Mouse (Mus musculus) intestine, postnatal 0 days (tissue): Measurements from ENCODE around the gene Tacr2. TPM values are rescaled to one million over a fixed set of nuclear protein-coding genes. Genes with fewer than 3 reads are reported as not detected.
A peak's percentile ranks its signal among the peaks of the same experiment; 100 is the strongest.

Source experiments
- ATAC-seq: fragments of 200-750 bp; cut with Nextera tagmentation; 2 replicates; pipeline ENCODE4 v1.8.0; 2017; ENCODE audit warnings: mild to moderate bottlenecking, moderate TSS enrichment, moderate library complexity
- H3K27ac ChIP-seq: fragments of 300-500 bp; sonication (generic); 2 replicates; pipeline ENCODE4 v1.5.1; 2014; ENCODE audit warnings: mild to moderate bottlenecking, low read depth, low read length, moderate library complexity
- H3K27me3 ChIP-seq: fragments of 300-500 bp; sonication (generic); replicated peaks from 2 replicates; pipeline ENCODE4 v1.6.1; 2014; ENCODE audit warnings: low read length, mixed read lengths; ENCODE audit not compliant: control insufficient read depth, insufficient read depth
- H3K36me3 ChIP-seq: fragments of 300-500 bp; sonication (generic); 2 replicates; pipeline ENCODE4 v1.6.1; 2014; ENCODE audit warnings: mild to moderate bottlenecking, moderate library complexity; ENCODE audit not compliant: control insufficient read depth, insufficient read depth
- H3K4me1 ChIP-seq: fragments of 300-500 bp; sonication (generic); replicated peaks from 2 replicates; pipeline ENCODE4 v1.6.1; 2014; ENCODE audit warnings: antibody characterized with exemption, low read length, mixed read lengths; ENCODE audit not compliant: control insufficient read depth, insufficient read depth
- H3K4me2 ChIP-seq: fragments of 300-500 bp; sonication (generic); replicated peaks from 2 replicates; pipeline ENCODE4 v1.6.1; 2014; ENCODE audit warnings: low read depth, mild to moderate bottlenecking, moderate library complexity
- H3K4me3 ChIP-seq: fragments of 300-500 bp; sonication (generic); 2 replicates; pipeline ENCODE4 v1.5.1; 2014; ENCODE audit warnings: low read depth, low read length
- H3K9ac ChIP-seq: fragments of 300-500 bp; sonication (generic); 2 replicates; pipeline ENCODE4 v1.6.1; 2014; ENCODE audit warnings: mild to moderate bottlenecking, low read depth, low read length
- H3K9me3 ChIP-seq: fragments of 300-500 bp; sonication (generic); 2 replicates; pipeline ENCODE4 v1.6.1; 2016; ENCODE audit warnings: mixed run types; ENCODE audit not compliant: control insufficient read depth
- CTCF ChIP-seq: sonication (generic); IDR thresholded peaks from 2 replicates; pipeline ENCODE4 v1.5.1; 2016; ENCODE audit warnings: low read depth, mild to moderate bottlenecking, control low read depth, antibody characterized with exemption, moderate library complexity
- WGBS: fragments of 180-500 bp; shearing (Covaris S2); extraction: QIAGEN DNeasy Blood & Tissue Kit; methylation state at CpG from one replicate; pipeline ENCODE4 v1.1.7; 2014; 5-methylcytosine and 5-hydroxymethylcytosine counted together
- polyA plus RNA-seq: library from polyadenylated mRNA; unstranded; fragments of >200 nt; fragmentation: Nextera tagmentation; extraction: Ambion mirVana; gene quantifications from 2 replicates; pipeline ENCODE4 v1.2.1, GENCODE M21; 2015

Tacr2 gene
- polyA plus RNA-seq, 1 experiment from 2014 or later, result 0.90 TPM

DNA sequence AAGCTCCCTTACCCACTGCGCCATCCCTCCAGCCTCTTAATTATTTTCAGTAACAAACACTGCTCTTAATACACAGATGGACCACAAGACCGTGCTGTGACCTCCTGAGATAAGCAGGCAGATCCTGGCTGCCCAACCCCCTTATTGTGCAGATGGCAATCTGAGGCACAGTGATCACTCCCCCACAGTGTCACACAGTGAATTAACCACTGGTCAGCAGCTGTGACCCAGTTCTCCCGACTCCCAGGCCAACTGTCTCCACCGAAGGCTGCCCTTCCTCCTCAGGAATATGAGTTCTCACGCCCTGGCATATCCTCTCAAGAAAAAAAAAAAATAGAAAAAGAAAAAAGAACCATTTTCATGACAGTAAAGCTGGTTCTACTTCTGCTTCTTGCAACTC, 35.6 kb upstream of the Tacr2 start:
- Histone ChIP-seq H3K27ac (peak overlapping the region; percentile 98), H3K9me3 (no peaks in the 10 kb centered on the region), H3K27me3 (no peaks in the 10 kb centered on the region), H3K36me3 (no peaks in the 10 kb centered on the region; the same call in 1 of the 2 replicates), H3K4me2 (no peak overlapping the region), H3K4me1 (peaks cover 20% of the 10 kb centered on the region), H3K4me3 (no peak overlapping the region), H3K9ac (no peak overlapping the region)
- no peak for ATAC-seq
- TF ChIP-seq CTCF, result no peak
- 30% methylated on average over 5 of the region's 5 CpGs for WGBS

DNA sequence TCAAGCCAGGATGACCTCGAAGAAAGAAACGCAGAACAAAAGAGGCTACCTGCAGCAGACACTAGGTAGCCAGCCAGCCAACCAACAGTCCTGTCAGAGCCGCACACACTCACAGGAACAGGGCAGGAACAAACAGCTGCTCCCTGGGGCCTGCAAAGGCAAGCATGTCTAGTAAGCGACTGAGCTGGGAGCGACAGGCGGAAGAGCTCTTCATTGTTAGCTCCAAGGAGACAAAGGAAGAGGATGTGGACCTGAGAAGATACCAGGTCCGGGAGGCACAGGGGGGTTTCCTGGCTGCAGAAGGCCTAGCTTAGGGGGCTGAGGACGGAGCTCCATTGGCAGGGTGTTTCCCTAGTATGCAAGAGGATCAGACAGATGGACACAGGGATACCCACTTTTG, 35.0 kb upstream of the Tacr2 start:
- ATAC-seq, result no peak

DNA sequence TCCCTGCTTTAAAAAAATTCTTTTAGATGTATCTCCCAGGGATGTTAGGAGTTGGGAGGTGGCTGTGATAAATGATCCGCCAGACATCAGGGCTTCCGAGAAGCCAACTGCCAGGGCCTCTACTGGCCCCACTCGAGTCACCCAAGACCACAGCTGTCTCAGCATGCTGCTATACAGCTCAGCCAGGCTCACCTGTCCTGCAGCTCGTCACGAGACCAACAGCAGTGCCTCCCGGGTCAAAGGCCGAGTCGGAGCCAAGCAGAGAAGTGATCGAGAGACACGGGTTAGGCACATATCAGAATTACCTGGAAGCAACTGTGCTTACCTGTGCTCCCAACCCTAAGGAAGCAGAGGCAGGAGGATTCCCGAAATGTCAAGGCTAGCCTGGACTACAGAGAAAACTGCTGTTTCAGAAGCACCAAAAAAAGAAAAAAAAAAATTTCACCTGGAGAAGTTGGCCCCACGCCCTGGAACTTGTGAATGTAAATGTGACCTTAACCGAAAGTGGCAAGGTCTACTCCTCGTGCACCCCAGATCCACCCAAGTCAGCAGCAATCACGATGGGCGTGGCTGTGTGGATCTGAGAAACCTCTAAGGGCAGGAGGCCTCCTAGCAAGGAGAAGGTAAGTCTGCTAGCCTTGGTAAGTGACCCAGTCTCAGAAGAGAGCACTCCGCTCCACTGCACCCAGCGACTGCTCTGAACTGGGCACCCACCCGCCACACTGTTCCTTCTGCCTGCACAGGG, 34.0 kb upstream of the Tacr2 start:
- H3K4me2 ChIP-seq, result peak overlapping the region; percentile 45

More for the DNA sequence above, 35.0 kb upstream of the Tacr2 start:
- Histone ChIP-seq H3K27me3 (no peaks in the 10 kb centered on the region), H3K4me3 (no peak overlapping the region), H3K4me2 (0 out of 2 replicates have a peak overlapping the region, but pooled peaks have one; percentile 17), H3K36me3 (no peaks in the 10 kb centered on the region; the same call in 1 of the 2 replicates), H3K4me1 (peaks cover 23% of the 10 kb centered on the region), H3K27ac (peak overlapping the region; percentile 98), H3K9me3 (no peaks in the 10 kb centered on the region), H3K9ac (0 out of 2 replicates have a peak overlapping the region, but pooled peaks have one; percentile 7)
- 55% methylated on average over 8 of the region's 8 CpGs for WGBS
- TF ChIP-seq CTCF, result no peak

DNA sequence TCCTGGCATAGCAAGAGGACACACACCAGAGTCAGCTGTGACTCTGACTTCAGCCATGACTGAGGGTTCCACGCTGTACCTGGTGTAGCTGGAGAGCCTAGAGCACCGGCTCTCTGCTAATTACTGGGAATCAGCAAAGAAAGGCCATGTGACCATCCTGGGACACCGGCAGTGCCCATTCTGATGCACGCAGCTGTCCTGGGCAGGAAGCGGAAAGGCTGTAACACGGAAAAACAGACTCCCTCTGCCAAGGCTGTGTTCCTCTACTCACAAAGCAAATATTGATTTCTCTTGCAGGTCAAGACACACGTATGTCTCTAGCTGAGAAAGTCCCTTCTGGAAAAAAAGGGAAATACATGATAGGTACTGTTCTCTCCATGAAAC, 33.5 kb upstream of the Tacr2 start:
- peak overlapping the region; percentile 98 for H3K27ac ChIP-seq
- H3K4me2 ChIP-seq, result peak overlapping the region; percentile 45
- TF ChIP-seq CTCF, result peak; percentile 7; the same call in 1 of the 2 replicates
- 25% methylated on average over 7 of the region's 7 CpGs for WGBS
- peak; percentile 23 for ATAC-seq
- H3K4me1 ChIP-seq, result peaks cover 23% of the 10 kb centered on the region
- no peaks in the 10 kb centered on the region; the same call in 1 of the 2 replicates for H3K36me3 ChIP-seq
- no peaks in the 10 kb centered on the region for H3K9me3 ChIP-seq
- no peak overlapping the region for H3K4me3 ChIP-seq
- H3K27me3 ChIP-seq, result no peaks in the 10 kb centered on the region
- 0 out of 2 replicates have a peak overlapping the region, but pooled peaks have one; percentile 22 for H3K9ac ChIP-seq

More for the DNA sequence above, 34.0 kb upstream of the Tacr2 start:
- Histone ChIP-seq H3K36me3 (no peaks in the 10 kb centered on the region; the same call in 1 of the 2 replicates), H3K9me3 (no peaks in the 10 kb centered on the region), H3K9ac (0 out of 2 replicates have a peak overlapping the region, but pooled peaks have one; percentile 26), H3K4me3 (no peak overlapping the region), H3K27me3 (no peaks in the 10 kb centered on the region), H3K27ac (peak overlapping the region; percentile 98), H3K4me1 (peaks cover 23% of the 10 kb centered on the region)
- ATAC-seq, result peak; percentile 65
- TF ChIP-seq CTCF, result no peak
- 39% methylated on average over 19 of the region's 19 CpGs for whole genome bisulfite sequencing

DNA sequence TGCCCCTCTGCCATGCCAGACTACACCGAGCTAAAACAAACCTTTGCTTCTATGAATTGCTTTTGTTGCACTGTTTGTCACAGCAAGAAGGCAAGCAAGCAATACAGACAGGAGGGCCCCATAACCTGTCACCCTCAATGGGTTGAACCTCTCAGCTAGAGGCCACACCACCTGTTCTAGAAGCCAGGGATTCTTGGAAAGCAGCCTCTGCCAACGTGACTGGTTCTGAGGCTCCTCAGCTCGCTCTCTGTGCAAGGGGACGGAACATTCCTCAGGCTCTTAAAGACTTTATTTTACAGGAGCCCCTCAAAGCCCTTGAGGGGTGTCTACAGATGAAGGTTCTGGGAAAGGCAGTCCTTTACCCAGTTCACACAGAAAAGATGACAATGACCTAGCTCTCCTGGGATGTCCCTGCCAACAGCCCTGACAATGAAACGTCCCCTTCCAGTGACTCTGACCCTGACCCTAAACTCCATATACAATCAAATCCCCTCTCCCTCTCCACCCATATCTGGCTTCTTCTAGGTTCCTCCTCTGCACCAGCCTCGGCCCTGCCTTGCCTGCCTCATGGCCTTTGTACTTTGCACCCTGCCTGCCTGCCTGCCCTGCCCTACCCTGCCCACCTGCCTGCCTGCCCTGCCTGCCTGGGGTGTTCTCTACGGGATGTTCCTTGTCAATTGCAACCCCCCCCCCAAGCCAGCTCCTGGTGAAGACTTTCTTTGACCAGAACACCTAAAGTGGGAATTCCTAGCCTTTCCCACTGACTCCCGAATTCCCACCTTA, 31.3 kb upstream of the Tacr2 start:
- Histone ChIP-seq H3K4me3 (no peak overlapping the region), H3K4me2 (peak overlapping the region; percentile 45), H3K9me3 (no peaks in the 10 kb centered on the region), H3K4me1 (peaks cover 26% of the 10 kb centered on the region), H3K27ac (peak overlapping the region; percentile 97), H3K27me3 (no peaks in the 10 kb centered on the region), H3K9ac (peak overlapping the region; percentile 31; the same call in 1 of the 2 replicates), H3K36me3 (no peaks in the 10 kb centered on the region; the same call in 1 of the 2 replicates)
- WGBS, result 34% methylated on average over 8 of the region's 8 CpGs
- TF ChIP-seq CTCF, result no peak
- peak; percentile 87 for ATAC-seq

DNA sequence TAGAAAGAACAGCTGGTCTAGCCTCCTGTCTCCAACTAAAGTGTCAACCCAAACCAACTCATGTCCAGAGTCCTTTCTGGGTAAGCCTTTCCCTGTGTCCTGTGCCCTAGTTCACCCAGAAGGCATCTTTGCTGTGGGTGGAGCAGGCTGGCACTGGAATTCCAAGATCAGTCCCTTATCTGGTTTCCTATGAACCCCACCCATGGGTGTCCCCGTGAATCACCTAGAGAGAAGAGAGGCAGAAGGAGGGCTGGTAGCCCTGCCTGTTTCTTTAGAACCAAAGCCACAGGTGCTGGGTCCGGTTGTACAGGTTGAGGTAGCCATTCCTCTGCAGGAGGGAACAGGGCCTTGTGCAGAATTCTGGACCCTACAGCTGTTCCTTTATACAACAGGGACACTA, 30.6 kb upstream of the Tacr2 start:
- Histone ChIP-seq H3K4me2 (peak overlapping the region; percentile 45), H3K9ac (0 out of 2 replicates have a peak overlapping the region, but pooled peaks have one; percentile 22), H3K36me3 (no peaks in the 10 kb centered on the region), H3K4me1 (peaks cover 22% of the 10 kb centered on the region), H3K4me3 (no peak overlapping the region), H3K27me3 (no peaks in the 10 kb centered on the region), H3K9me3 (no peaks in the 10 kb centered on the region), H3K27ac (peak overlapping the region; percentile 97)
- peak; percentile 9; the same call in 1 of the 2 replicates for TF ChIP-seq CTCF
- ATAC-seq, result peak; percentile 71
- 33% methylated on average over 2 of the region's 2 CpGs for WGBS
